Mouse (Mus musculus) midbrain, embryonic 16.5 days (tissue): ENCODE data around the gene D5Ertd579e. TPM values are rescaled to one million over a fixed set of nuclear protein-coding genes. Genes with fewer than 3 reads are reported as not detected.

ENCODE experiments used
- ATAC-seq: fragments of 200-750 bp; cut with Nextera tagmentation; 2 replicates; pipeline ENCODE4 v1.8.0; 2017; ENCODE audit warnings: moderate TSS enrichment
- H3K27ac ChIP-seq: fragments of 300-500 bp; sonication (generic); 2 replicates; pipeline ENCODE4 v1.5.1; 2014; ENCODE audit warnings: mild to moderate bottlenecking, low read length, mixed read lengths
- H3K27me3 ChIP-seq: fragments of 300-500 bp; sonication (generic); 2 replicates; pipeline ENCODE4 v1.6.1; 2014; ENCODE audit warnings: low read depth, low read length, mixed read lengths; ENCODE audit not compliant: control insufficient read depth, insufficient read depth
- H3K36me3 ChIP-seq: fragments of 300-500 bp; sonication (generic); 2 replicates; pipeline ENCODE4 v1.6.1; 2014; ENCODE audit warnings: mild to moderate bottlenecking, low read length, moderate library complexity, mixed read lengths; ENCODE audit not compliant: control insufficient read depth, insufficient read depth
- H3K4me1 ChIP-seq: fragments of 300-500 bp; sonication (generic); 2 replicates; pipeline ENCODE4 v1.6.1; 2014; ENCODE audit warnings: mild to moderate bottlenecking, low read length, mixed read lengths; ENCODE audit not compliant: control insufficient read depth, insufficient read depth
- H3K4me2 ChIP-seq: fragments of 300-500 bp; sonication (generic); 2 replicates; pipeline ENCODE4 v1.6.1; 2014; ENCODE audit warnings: mild to moderate bottlenecking, low read length, mixed read lengths
- H3K4me3 ChIP-seq: fragments of 300-500 bp; sonication (generic); 2 replicates; pipeline ENCODE4 v1.5.1; 2014; ENCODE audit warnings: low read depth, mild to moderate bottlenecking, low read length, moderate library complexity, mixed read lengths
- H3K9ac ChIP-seq: fragments of 300-500 bp; sonication (generic); 2 replicates; pipeline ENCODE4 v1.6.1; 2014; ENCODE audit warnings: low read depth, low read length, mixed read lengths
- H3K9me3 ChIP-seq: fragments of 300-500 bp; sonication (generic); replicated peaks from 2 replicates; pipeline ENCODE4 v1.6.1; 2014; ENCODE audit warnings: mild to moderate bottlenecking, low read length, mixed read lengths; ENCODE audit not compliant: control insufficient read depth, poor library complexity, severe bottlenecking
- WGBS: fragments of 180-500 bp; shearing (Covaris S2); extraction: QIAGEN DNeasy Blood & Tissue Kit; methylation state at CpG from one replicate; pipeline ENCODE4 v1.1.7; 2014; 5-methylcytosine and 5-hydroxymethylcytosine counted together
- polyA plus RNA-seq: library from polyadenylated mRNA; unstranded; fragments of >200 nt; fragmentation: Nextera tagmentation; extraction: Ambion mirVana; gene quantifications from 2 replicates; pipeline ENCODE4 v1.2.1, GENCODE M21; 2015

Gene D5Ertd579e
- polyA plus RNA-seq, 1 experiment from 2014 or later = 40.6 TPM

- Histone ChIP-seq H3K4me2 (no peak overlapping the region), H3K4me3 (no peak overlapping the region), H3K36me3 (no peaks in the 10 kb centered on the region), H3K9ac (no peak overlapping the region), H3K9me3 (no peaks in the 10 kb centered on the region), H3K27ac (no peak overlapping the region), H3K27me3 (no peaks in the 10 kb centered on the region), H3K4me1 (no peaks in the 10 kb centered on the region)
- WGBS = 63% methylated on average over 4 of the region's 4 CpGs
- no peak for ATAC-seq
These were observed 139.5 kb downstream of the D5Ertd579e start for GRCm38 (mm10) chr5:36556289-36556688.

- H3K4me3 ChIP-seq = no peak overlapping the region
- no peaks in the 10 kb centered on the region for H3K27me3 ChIP-seq
- H3K27ac ChIP-seq = no peak overlapping the region
- H3K4me1 ChIP-seq = no peaks in the 10 kb centered on the region
- no peaks in the 10 kb centered on the region for H3K9me3 ChIP-seq
- H3K9ac ChIP-seq = no peak overlapping the region
- H3K4me2 ChIP-seq = no peak overlapping the region
- no peak for ATAC-seq
- H3K36me3 ChIP-seq = no peaks in the 10 kb centered on the region
- WGBS = 77% methylated on average over 5 of the region's 5 CpGs
These were observed 141.3 kb downstream of the D5Ertd579e start for GRCm38 (mm10) chr5:36554496-36554895.

GRCm38 (mm10) chr5:36553886-36554285 is 141.9 kb downstream of the D5Ertd579e start:
- Histone ChIP-seq H3K4me3 (no peak overlapping the region), H3K27me3 (no peaks in the 10 kb centered on the region), H3K9me3 (no peaks in the 10 kb centered on the region), H3K27ac (no peak overlapping the region), H3K4me2 (no peak overlapping the region), H3K9ac (no peak overlapping the region), H3K4me1 (no peaks in the 10 kb centered on the region), H3K36me3 (no peaks in the 10 kb centered on the region)
- 89% methylated on average over 4 of the region's 4 CpGs for WGBS
- ATAC-seq = no peak

GRCm38 (mm10) chr5:36553056-36553606 is 142.7 kb downstream of the D5Ertd579e start:
- ATAC-seq = no peak
- Histone ChIP-seq H3K27ac (no peak overlapping the region), H3K4me1 (no peaks in the 10 kb centered on the region), H3K9ac (no peak overlapping the region), H3K4me3 (no peak overlapping the region), H3K27me3 (no peaks in the 10 kb centered on the region), H3K4me2 (no peak overlapping the region), H3K9me3 (no peaks in the 10 kb centered on the region), H3K36me3 (no peaks in the 10 kb centered on the region)
- whole genome bisulfite sequencing = 78% methylated on average over 2 of the region's 2 CpGs

DNA sequence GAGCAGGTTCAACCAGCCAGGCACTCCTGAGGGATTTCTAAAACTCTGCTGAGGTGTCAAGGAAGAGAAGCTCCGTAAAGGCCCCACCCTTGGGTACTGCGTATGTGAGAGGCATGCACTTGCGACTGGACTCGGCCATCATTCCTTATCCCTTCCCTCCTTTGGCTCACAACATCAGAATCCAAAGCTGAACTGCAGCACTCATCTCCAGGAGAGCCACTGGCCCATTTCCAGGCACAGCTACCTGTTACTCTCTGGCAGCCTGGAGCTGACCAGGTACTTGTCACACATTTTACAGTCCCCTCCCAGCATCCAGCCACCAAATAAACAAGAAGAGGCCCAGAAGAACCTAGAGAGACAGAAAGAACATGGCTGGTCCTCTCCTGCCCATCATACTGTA is 143.4 kb downstream of the D5Ertd579e start:
- no peak overlapping the region for H3K27ac ChIP-seq
- H3K9me3 ChIP-seq = no peaks in the 10 kb centered on the region
- H3K9ac ChIP-seq = no peak overlapping the region
- no peaks in the 10 kb centered on the region for H3K36me3 ChIP-seq
- no peak overlapping the region for H3K4me3 ChIP-seq
- H3K4me2 ChIP-seq = no peak overlapping the region
- no peak for ATAC-seq
- H3K27me3 ChIP-seq = no peaks in the 10 kb centered on the region
- H3K4me1 ChIP-seq = no peaks in the 10 kb centered on the region
- WGBS = 97% methylated on average over 4 of the region's 4 CpGs

Other genes with a start within 250 kb of the D5Ertd579e start
- 41.3 and 42.9 TPM in 2 replicates for gene Grpel1, start 231.0 kb downstream of the D5Ertd579e start, polyA plus RNA-seq
- gene Tada2b, start 211.7 kb downstream of the D5Ertd579e start, polyA plus RNA-seq = 2.9 and 3.2 TPM in 2 replicates
- 3.8 and 4.3 TPM in 2 replicates for gene Ccdc96, start 211.4 kb downstream of the D5Ertd579e start, polyA plus RNA-seq
- gene Tbc1d14, start 102.7 kb downstream of the D5Ertd579e start, polyA plus RNA-seq = 74.6 and 76.1 TPM in 2 replicates
- 29.0 and 29.3 TPM in 2 replicates for gene Bloc1s4, start 52.6 kb upstream of the D5Ertd579e start, polyA plus RNA-seq
- 278 and 289 TPM in 2 replicates for gene Mrfap1, start 100.7 kb upstream of the D5Ertd579e start, polyA plus RNA-seq
- gene Man2b2, start 134.6 kb upstream of the D5Ertd579e start, polyA plus RNA-seq = 11.5 and 11.6 TPM in 2 replicates
- gene Ppp2r2c, start 172.5 kb upstream of the D5Ertd579e start, polyA plus RNA-seq = 56.8 and 61.1 TPM in 2 replicates